Mouse (Mus musculus) spleen, adult 2 months (tissue): ENCODE measurements around the gene Slc11a2.

Experiments used
- CTCF ChIP-seq: fragments of 200-500 bp; IDR thresholded peaks from 2 replicates; pipeline ENCODE4 v1.5.1; 2011; ENCODE audit warnings: mild to moderate bottlenecking, inconsistent platforms; ENCODE audit not compliant: insufficient read depth, insufficient read length, insufficient replicate concordance; ENCODE audit errors: extremely low read depth
- POLR2A ChIP-seq: fragments of 200-500 bp; IDR thresholded peaks from 2 replicates; pipeline ENCODE4 v1.6.1; 2011; ENCODE audit warnings: low read depth, low read length, inconsistent platforms

GRCm38 (mm10) chr15:100467738-100468137, 42.9 kb upstream of the Slc11a2 start:
- TF ChIP-seq CTCF: no peak
- TF ChIP-seq POLR2A: no peak
